Mouse (Mus musculus): ENCODE measurements around the gene Dennd1b. TPM values are rescaled to one million over a fixed set of nuclear protein-coding genes. Genes with fewer than 3 reads are reported as not detected.

Dennd1b gene
- polyA plus RNA-seq, 1 experiment from 2014 or later = 10.5 TPM

GRCm38 (mm10) chr1:139071015-139071414 is 107.8 kb downstream of the Dennd1b start:
- Histone ChIP-seq H3K9ac (no peak overlapping the region), H3K4me2 (no peak overlapping the region), H3K36me3 (no peaks in the 10 kb centered on the region), H3K4me1 (no peaks in the 10 kb centered on the region), H3K27me3 (replicated peaks) (no peaks in the 10 kb centered on the region), H3K9me3 (no peaks in the 10 kb centered on the region), H3K4me3 (replicated peaks) (no peak overlapping the region), H3K27ac (no peak overlapping the region)
- WGBS = 73% methylated on average over 2 of the region's 2 CpGs
- no peak for ATAC-seq (ENCODE audit: insufficient read depth, low FRiP score, low read depth)

DNA sequence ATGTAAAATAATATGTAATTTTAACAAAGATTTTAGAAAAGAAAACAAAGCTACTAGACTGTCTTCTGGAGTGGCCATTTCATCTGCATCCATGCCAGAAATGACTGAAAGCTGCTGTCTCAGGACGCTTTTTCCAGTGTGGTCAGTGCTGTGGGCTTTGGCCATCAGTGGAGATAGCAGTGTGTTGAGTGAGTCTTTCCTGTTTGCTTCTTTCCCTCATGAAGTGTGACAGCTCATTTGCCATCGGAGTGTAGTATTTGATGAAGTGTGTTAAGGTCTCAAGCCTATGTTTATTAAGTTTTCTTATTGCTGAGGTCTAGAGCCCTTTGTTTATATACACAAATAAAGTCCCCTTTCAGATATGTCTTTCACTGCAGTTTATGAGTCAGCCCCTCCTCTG is 112.4 kb downstream of the Dennd1b start:
- WGBS = 56% methylated on average over 2 of the region's 2 CpGs
- Histone ChIP-seq H3K9ac (no peak overlapping the region), H3K9me3 (no peaks in the 10 kb centered on the region), H3K27ac (no peak overlapping the region), H3K4me1 (0 out of 2 replicates have a peak, but pooled peaks cover 4% of the 10 kb centered on the region), H3K4me2 (no peak overlapping the region), H3K4me3 (replicated peaks) (no peak overlapping the region), H3K36me3 (no peaks in the 10 kb centered on the region), H3K27me3 (replicated peaks) (no peaks in the 10 kb centered on the region)
- ATAC-seq (ENCODE audit: insufficient read depth, low FRiP score, low read depth) = no peak

DNA sequence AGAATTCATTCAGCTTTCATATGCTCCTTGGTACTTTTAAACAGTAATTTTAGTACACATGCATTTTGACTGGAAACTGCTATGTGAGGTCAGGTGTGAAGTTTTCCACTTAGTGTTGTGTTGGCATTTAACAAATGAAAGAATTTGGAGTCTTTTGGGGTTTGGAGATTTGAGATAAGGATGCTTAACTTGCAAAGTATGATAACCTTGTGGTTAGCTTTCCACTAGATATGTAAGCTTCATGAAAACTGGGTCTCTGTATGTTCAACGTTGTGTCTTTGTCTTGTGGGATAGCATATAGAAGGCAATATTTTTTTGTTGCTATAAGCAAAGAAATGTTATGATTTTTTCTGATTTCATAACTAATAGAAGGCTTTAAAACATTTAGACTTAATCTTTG is 114.8 kb downstream of the Dennd1b start:
- Histone ChIP-seq H3K9ac (no peak overlapping the region), H3K27me3 (replicated peaks) (no peaks in the 10 kb centered on the region), H3K4me2 (no peak overlapping the region), H3K36me3 (no peaks in the 10 kb centered on the region), H3K4me3 (replicated peaks) (no peak overlapping the region), H3K9me3 (no peaks in the 10 kb centered on the region), H3K27ac (no peak overlapping the region), H3K4me1 (0 out of 2 replicates have a peak, but pooled peaks cover 4% of the 10 kb centered on the region)
- no peak for ATAC-seq (ENCODE audit: insufficient read depth, low FRiP score, low read depth)
- 54% methylated on average over 1 of the region's 1 CpGs for WGBS

DNA sequence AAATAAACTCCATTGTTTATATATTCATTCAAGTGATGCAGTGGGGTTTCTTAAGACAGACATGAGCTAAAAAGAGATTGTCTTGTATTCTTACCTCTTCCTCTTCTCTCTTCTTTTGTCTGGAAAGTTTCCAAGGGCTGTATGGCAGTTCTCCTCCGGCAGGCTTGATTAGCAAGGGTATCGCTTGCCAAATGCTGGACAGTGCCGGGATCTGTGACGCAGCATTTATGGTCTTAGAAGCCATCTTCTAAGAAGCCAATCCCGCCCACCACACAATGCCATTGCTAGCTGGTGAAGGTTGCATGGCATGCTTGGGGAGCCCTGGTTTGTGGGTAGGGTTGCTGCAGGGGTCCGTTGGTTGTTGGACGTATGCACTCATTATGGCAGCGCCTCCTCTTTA is 115.8 kb downstream of the Dennd1b start:
- Histone ChIP-seq H3K4me3 (replicated peaks) (no peak overlapping the region), H3K36me3 (no peaks in the 10 kb centered on the region), H3K27me3 (replicated peaks) (no peaks in the 10 kb centered on the region), H3K9me3 (no peaks in the 10 kb centered on the region), H3K4me2 (no peak overlapping the region), H3K4me1 (0 out of 2 replicates have a peak, but pooled peaks cover 4% of the 10 kb centered on the region), H3K9ac (no peak overlapping the region), H3K27ac (no peak overlapping the region)
- 83% methylated on average over 8 of the region's 8 CpGs for WGBS
- ATAC-seq (ENCODE audit: insufficient read depth, low FRiP score, low read depth) = no peak

DNA sequence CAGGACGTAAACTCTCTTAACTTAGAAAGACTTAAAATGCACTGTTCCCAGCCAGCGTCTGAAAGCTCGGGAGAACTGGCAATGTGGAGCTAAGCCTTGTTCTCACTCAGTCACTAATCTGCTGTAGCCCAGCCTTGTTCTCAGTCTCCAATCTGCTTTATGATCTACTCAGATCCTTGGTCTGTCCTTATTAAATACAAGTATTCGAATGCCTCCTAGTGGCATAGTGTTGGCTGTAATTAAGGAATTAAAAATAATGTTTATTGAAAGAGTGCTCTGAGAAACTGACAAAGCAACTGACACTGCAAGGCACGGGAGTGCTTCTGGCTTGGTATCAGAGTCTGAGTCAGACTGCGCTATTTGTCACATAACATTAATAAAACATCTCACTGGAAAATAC is 116.3 kb downstream of the Dennd1b start:
- no peaks in the 10 kb centered on the region for H3K9me3 ChIP-seq
- H3K36me3 ChIP-seq = no peaks in the 10 kb centered on the region
- ATAC-seq (ENCODE audit: insufficient read depth, low FRiP score, low read depth) = no peak
- H3K27me3 ChIP-seq (replicated peaks) = no peaks in the 10 kb centered on the region
- 0 out of 2 replicates have a peak, but pooled peaks cover 4% of the 10 kb centered on the region for H3K4me1 ChIP-seq
- no peak overlapping the region for H3K4me3 ChIP-seq (replicated peaks)
- 67% methylated on average over 6 of the region's 6 CpGs for WGBS
- H3K4me2 ChIP-seq = no peak overlapping the region
- H3K9ac ChIP-seq = no peak overlapping the region
- H3K27ac ChIP-seq = no peak overlapping the region

DNA sequence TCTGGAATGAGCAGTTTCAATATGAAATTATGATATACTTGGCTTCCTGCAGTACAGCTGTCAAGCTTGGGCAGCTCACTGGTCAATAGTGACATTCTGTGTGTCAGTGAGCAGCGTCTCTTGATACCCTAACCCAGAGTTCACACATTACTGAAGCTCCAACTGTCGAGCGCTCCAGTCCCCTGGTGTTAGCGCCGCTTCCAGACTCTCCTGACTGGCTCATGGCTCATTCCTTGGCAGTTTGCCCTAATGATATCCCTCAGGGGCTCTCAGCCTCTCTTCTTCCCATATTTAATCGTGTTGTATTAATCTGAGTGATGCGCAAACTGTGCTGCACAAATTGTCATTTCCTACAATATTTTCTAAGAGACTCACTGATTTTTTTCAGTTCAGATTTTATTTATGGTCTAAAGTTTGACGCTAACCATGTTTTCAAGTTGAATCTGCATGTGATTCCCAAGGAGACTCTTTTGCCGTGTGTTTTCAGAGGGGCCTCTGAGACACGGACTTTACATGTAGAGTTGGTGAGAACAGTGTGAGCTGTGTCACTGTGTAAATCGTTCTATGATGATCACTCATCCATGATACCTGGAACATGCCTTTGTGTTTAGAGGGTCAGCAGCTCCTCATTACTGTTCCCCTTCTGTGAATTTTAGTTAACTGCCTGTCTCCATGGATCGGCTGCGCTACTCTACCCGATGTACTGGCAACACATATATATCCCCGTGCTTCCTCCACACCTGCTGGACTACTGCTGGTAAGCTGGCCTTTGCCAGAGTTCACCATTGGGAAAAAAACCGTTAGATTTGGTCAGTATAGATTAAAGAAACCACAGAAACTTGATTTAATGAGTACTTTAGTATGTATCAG is 117.5 kb downstream of the Dennd1b start:
- H3K9me3 ChIP-seq = no peaks in the 10 kb centered on the region
- 73% methylated on average over 16 of the region's 16 CpGs for WGBS
- no peak for ATAC-seq (ENCODE audit: insufficient read depth, low FRiP score, low read depth)
- 0 out of 2 replicates have a peak, but pooled peaks cover 4% of the 10 kb centered on the region for H3K4me1 ChIP-seq
- H3K36me3 ChIP-seq = no peaks in the 10 kb centered on the region
- H3K4me3 ChIP-seq (replicated peaks) = no peak overlapping the region
- H3K9ac ChIP-seq = no peak overlapping the region
- H3K27me3 ChIP-seq (replicated peaks) = no peaks in the 10 kb centered on the region
- H3K4me2 ChIP-seq = no peak overlapping the region
- H3K27ac ChIP-seq = no peak overlapping the region

DNA sequence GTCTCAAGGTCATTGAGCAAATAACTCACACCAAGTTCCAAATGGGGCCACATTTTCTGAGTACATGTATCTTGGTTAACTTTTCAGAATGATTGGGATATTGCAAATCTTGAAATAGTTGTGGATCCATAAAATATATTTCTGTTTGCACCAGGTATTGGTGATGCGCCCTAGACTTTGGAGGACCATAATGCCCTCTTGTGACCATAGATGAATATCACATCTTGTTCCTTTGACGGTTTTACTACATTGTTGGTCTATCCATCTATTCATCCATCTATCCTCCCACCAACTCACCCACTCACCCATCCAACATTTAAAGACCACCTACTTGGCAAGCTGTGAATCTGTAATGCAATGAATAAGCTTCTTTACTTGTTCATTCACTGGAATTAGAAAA is 120.1 kb downstream of the Dennd1b start:
- H3K4me1 ChIP-seq = 0 out of 2 replicates have a peak, but pooled peaks cover 4% of the 10 kb centered on the region
- no peak overlapping the region for H3K9ac ChIP-seq
- H3K27ac ChIP-seq = no peak overlapping the region
- WGBS = 60% methylated on average over 2 of the region's 2 CpGs
- H3K27me3 ChIP-seq (replicated peaks) = no peaks in the 10 kb centered on the region
- no peak overlapping the region for H3K4me3 ChIP-seq (replicated peaks)
- H3K9me3 ChIP-seq = no peaks in the 10 kb centered on the region
- no peaks in the 10 kb centered on the region for H3K36me3 ChIP-seq
- no peak for ATAC-seq (ENCODE audit: insufficient read depth, low FRiP score, low read depth)
- no peak overlapping the region for H3K4me2 ChIP-seq

DNA sequence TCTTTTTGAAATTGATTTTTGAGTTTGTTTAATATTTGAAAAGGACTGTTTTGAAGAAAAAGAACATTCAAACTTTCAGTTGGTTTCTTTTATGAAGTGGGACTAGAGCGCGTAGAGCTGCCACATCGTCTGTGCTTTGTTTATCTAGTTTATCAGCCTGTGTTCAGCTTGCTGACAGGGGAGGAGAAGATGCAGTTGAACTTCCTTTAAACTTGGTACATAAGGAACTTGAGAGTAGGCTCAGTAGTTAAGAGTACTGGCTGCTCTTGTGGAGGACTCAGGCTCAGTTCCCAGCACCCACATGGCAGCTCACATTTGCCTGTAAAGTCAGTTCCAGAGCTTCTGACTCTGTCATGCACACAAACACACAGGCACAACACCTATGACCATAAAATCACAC is 124.3 kb downstream of the Dennd1b start:
- Histone ChIP-seq H3K4me3 (replicated peaks) (no peak overlapping the region), H3K27me3 (replicated peaks) (no peaks in the 10 kb centered on the region), H3K36me3 (no peaks in the 10 kb centered on the region), H3K27ac (no peak overlapping the region), H3K9me3 (no peaks in the 10 kb centered on the region), H3K4me1 (no peaks in the 10 kb centered on the region), H3K4me2 (no peak overlapping the region), H3K9ac (no peak overlapping the region)
- 65% methylated on average over 3 of the region's 3 CpGs for WGBS
- no peak for ATAC-seq (ENCODE audit: insufficient read depth, low FRiP score, low read depth)

DNA sequence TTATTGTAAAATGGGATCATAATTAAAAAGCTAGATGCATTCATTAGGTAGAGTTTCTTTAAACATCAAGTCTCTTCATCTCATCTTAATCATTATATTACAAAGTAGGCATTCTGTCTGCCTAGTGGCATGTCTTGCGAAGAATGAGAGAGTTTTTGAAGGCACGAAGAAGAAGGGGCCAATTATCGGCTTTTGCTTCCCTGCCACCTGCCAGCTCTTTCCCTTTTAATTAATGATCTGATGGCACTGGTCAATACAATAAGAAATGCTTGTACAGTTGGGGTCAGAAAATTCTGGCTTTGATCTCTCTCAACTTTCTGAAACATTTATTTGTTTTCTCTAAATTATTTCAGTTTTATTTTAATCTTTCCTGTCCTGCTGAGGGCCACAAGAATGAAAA is 127.5 kb downstream of the Dennd1b start:
- no peak for ATAC-seq (ENCODE audit: insufficient read depth, low FRiP score, low read depth)
- Histone ChIP-seq H3K36me3 (no peaks in the 10 kb centered on the region), H3K4me3 (replicated peaks) (no peak overlapping the region), H3K27me3 (replicated peaks) (no peaks in the 10 kb centered on the region), H3K9ac (no peak overlapping the region), H3K4me1 (no peaks in the 10 kb centered on the region), H3K9me3 (no peaks in the 10 kb centered on the region), H3K4me2 (no peak overlapping the region), H3K27ac (no peak overlapping the region)
- 90% methylated on average over 3 of the region's 3 CpGs for WGBS

GRCm38 (mm10) chr1:139091701-139092100 is 128.5 kb downstream of the Dennd1b start:
- no peak for ATAC-seq (ENCODE audit: insufficient read depth, low FRiP score, low read depth)
- Histone ChIP-seq H3K36me3 (no peaks in the 10 kb centered on the region), H3K4me1 (no peaks in the 10 kb centered on the region), H3K27ac (no peak overlapping the region), H3K4me3 (replicated peaks) (no peak overlapping the region), H3K9me3 (no peaks in the 10 kb centered on the region), H3K27me3 (replicated peaks) (no peaks in the 10 kb centered on the region), H3K4me2 (no peak overlapping the region), H3K9ac (no peak overlapping the region)
- 92% methylated on average over 6 of the region's 6 CpGs for WGBS

DNA sequence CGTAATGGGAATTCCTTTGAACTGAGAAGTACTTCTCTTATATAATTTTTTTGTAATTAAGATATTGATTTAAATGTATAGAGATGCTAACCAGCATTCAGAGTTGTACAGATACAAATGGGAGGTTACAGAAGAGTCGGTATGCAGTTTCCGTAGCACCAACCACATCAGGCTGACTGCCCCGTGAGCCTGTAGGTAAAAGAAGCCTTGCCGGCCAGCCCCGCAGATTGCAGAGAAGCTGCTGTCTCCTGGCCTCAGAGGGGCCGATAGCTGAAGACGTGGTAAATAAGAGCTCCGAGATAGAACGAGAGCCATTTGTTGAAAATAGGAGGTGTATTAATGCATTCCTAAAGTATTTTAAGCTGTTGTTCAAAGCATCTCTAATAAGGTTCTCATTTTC is 128.9 kb downstream of the Dennd1b start:
- Histone ChIP-seq H3K4me3 (replicated peaks) (no peak overlapping the region), H3K9ac (no peak overlapping the region), H3K4me1 (no peaks in the 10 kb centered on the region), H3K4me2 (no peak overlapping the region), H3K27me3 (replicated peaks) (no peaks in the 10 kb centered on the region), H3K9me3 (no peaks in the 10 kb centered on the region), H3K36me3 (no peaks in the 10 kb centered on the region), H3K27ac (no peak overlapping the region)
- 80% methylated on average over 10 of the region's 10 CpGs for WGBS
- ATAC-seq (ENCODE audit: insufficient read depth, low FRiP score, low read depth) = no peak

DNA sequence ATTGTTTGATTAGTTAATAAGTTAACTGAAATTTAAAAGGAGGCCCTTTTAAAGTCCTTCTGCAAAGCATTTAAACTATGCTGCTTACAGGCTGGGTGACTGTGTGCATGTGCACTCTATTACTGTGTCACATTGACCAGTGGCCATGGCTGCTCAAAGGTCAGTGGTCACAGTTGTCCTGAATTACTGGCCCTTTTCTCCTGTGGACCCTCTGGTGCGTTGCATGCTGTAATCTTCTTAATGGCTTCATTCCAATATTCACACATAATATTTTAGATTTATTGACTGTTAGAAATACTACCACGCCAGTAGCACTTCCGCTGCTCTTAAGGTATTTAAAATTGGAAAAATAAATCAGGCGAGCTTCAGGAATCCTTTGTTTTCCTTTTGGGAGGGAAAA is 129.5 kb downstream of the Dennd1b start:
- H3K9ac ChIP-seq = no peak overlapping the region
- no peak overlapping the region for H3K4me2 ChIP-seq
- no peak overlapping the region for H3K4me3 ChIP-seq (replicated peaks)
- 70% methylated on average over 4 of the region's 4 CpGs for WGBS
- H3K27ac ChIP-seq = no peak overlapping the region
- H3K36me3 ChIP-seq = no peaks in the 10 kb centered on the region
- H3K27me3 ChIP-seq (replicated peaks) = no peaks in the 10 kb centered on the region
- ATAC-seq (ENCODE audit: insufficient read depth, low FRiP score, low read depth) = no peak
- H3K9me3 ChIP-seq = no peaks in the 10 kb centered on the region
- H3K4me1 ChIP-seq = no peaks in the 10 kb centered on the region

Measured in stomach, embryonic 15.5 days (tissue).